Mouse (Mus musculus) embryonic facial prominence, embryonic 14.5 days (tissue): Measurements from ENCODE around the gene Slfn14. TPM values are rescaled to one million over a fixed set of nuclear protein-coding genes. Genes with fewer than 3 reads are reported as not detected.
"Not testable (repeated sequence)": the region's sequence is repeated elsewhere in the genome, so short reads cannot be mapped to it uniquely, and the experiment has no call there.

ENCODE experiments used
- ATAC-seq: fragments of 200-750 bp; cut with Nextera tagmentation; 2 replicates; pipeline ENCODE4 v1.8.0; 2017; ENCODE audit warnings: low read depth, moderate number of reproducible peaks, moderate TSS enrichment
- DNase-seq: peaks from one replicate; pipeline ENCODE4 v3.0.0-alpha.2; 2015; ENCODE audit warnings: low spot score
- H3K27ac ChIP-seq: fragments of 300-500 bp; sonication (generic); replicated peaks from 2 replicates; pipeline ENCODE4 v1.5.1; 2014; ENCODE audit warnings: low read depth, mild to moderate bottlenecking, low read length, moderate library complexity
- H3K27me3 ChIP-seq: fragments of 300-500 bp; sonication (generic); replicated peaks from 2 replicates; pipeline ENCODE4 v1.6.1; 2014; ENCODE audit warnings: low read length; ENCODE audit not compliant: control insufficient read depth, insufficient read depth
- H3K36me3 ChIP-seq: fragments of 300-500 bp; sonication (generic); 2 replicates; pipeline ENCODE4 v1.6.1; 2014; ENCODE audit warnings: low read length, mixed read lengths; ENCODE audit not compliant: control insufficient read depth, insufficient read depth
- H3K4me1 ChIP-seq: fragments of 300-500 bp; sonication (generic); 2 replicates; pipeline ENCODE4 v1.6.1; 2014; ENCODE audit warnings: antibody characterized with exemption, low read length; ENCODE audit not compliant: control insufficient read depth, insufficient read depth
- H3K4me2 ChIP-seq: fragments of 300-500 bp; sonication (generic); 2 replicates; pipeline ENCODE4 v1.6.1; 2014; ENCODE audit warnings: low read depth, mild to moderate bottlenecking, low read length, moderate library complexity, mixed read lengths
- H3K4me3 ChIP-seq: fragments of 300-500 bp; sonication (generic); 2 replicates; pipeline ENCODE4 v1.5.1; 2014; ENCODE audit warnings: low read depth, mild to moderate bottlenecking, low read length
- H3K9ac ChIP-seq: fragments of 300-500 bp; sonication (generic); 2 replicates; pipeline ENCODE4 v1.6.1; 2014; ENCODE audit warnings: low read depth, mild to moderate bottlenecking, low read length, moderate library complexity, mixed read lengths
- H3K9me3 ChIP-seq: fragments of 300-500 bp; sonication (generic); 2 replicates; pipeline ENCODE4 v1.6.1; 2016; ENCODE audit warnings: low read length; ENCODE audit not compliant: control insufficient read depth
- WGBS: fragments of 180-500 bp; shearing (Covaris S2); extraction: QIAGEN DNeasy Blood & Tissue Kit; methylation state at CpG from one replicate; pipeline ENCODE4 v1.1.7; 2014; 5-methylcytosine and 5-hydroxymethylcytosine counted together
- polyA plus RNA-seq: library from polyadenylated mRNA; unstranded; fragments of >200 nt; fragmentation: Nextera tagmentation; extraction: Ambion mirVana; gene quantifications from 2 replicates; pipeline ENCODE4 v1.2.1, GENCODE M21; 2014

Gene Slfn14
- polyA plus RNA-seq, 1 experiment from 2014 or later, result 0.22 TPM

- Histone ChIP-seq H3K9me3 (no peaks in the 10 kb centered on the region), H3K27me3 (no peaks in the 10 kb centered on the region), H3K4me2 (peak overlapping the region; percentile 67; the same call in 1 of the 2 replicates), H3K36me3 (no peaks in the 10 kb centered on the region), H3K4me1 (no peaks in the 10 kb centered on the region), H3K4me3 (no peak overlapping the region), H3K27ac (no peak overlapping the region), H3K9ac (no peak overlapping the region)
- peak; percentile 9 for DNase-seq
- 19% methylated on average over 2 of the region's 2 CpGs for WGBS
- ATAC-seq, result 0 out of 2 replicates have a peak, but pooled peaks have one; percentile 0
Observed at GRCm38 (mm10) chr11:83271951-83272843, 14.3 kb downstream of the Slfn14 start.

GRCm38 (mm10) chr11:83271151-83271950 is 15.2 kb downstream of the Slfn14 start:
- ATAC-seq, result peak; percentile 95
- Histone ChIP-seq H3K36me3 (no peaks in the 10 kb centered on the region), H3K4me3 (peak overlapping the region; percentile 58)

GRCm38 (mm10) chr11:83270842-83271150 is 15.7 kb downstream of the Slfn14 start:
- no peak overlapping the region for H3K27ac ChIP-seq
- peak overlapping the region; percentile 69 for H3K9ac ChIP-seq
- no peaks in the 10 kb centered on the region for H3K4me1 ChIP-seq
- 0% methylated on average over 6 of the region's 6 CpGs for WGBS
- H3K4me2 ChIP-seq, result peak overlapping the region; percentile 67
- no peaks in the 10 kb centered on the region for H3K27me3 ChIP-seq
- ATAC-seq (peak; percentile 48), DNase-seq (no peak)
- H3K4me3 ChIP-seq, result peak overlapping the region; percentile 58
- no peaks in the 10 kb centered on the region for H3K36me3 ChIP-seq
- H3K9me3 ChIP-seq, result no peaks in the 10 kb centered on the region

More at GRCm38 (mm10) chr11:83271151-83271950, 15.2 kb downstream of the Slfn14 start:
- H3K27ac ChIP-seq, result peak overlapping the region; percentile 90
- peak overlapping the region; percentile 69 for H3K9ac ChIP-seq
- H3K4me2 ChIP-seq, result peak overlapping the region; percentile 67
- no peaks in the 10 kb centered on the region for H3K4me1 ChIP-seq
- H3K27me3 ChIP-seq, result no peaks in the 10 kb centered on the region
- DNase-seq, result peak; percentile 95
- WGBS, result under 1% methylated on average over 24 of the region's 26 CpGs
- no peaks in the 10 kb centered on the region for H3K9me3 ChIP-seq

GRCm38 (mm10) chr11:83263146-83263545 is 23.4 kb downstream of the Slfn14 start:
- WGBS, result 57% methylated on average over 3 of the region's 3 CpGs
- peak; percentile 12 for DNase-seq

GRCm38 (mm10) chr11:83262673-83263072 is 23.9 kb downstream of the Slfn14 start:
- Histone ChIP-seq H3K9me3 (no peaks in the 10 kb centered on the region), H3K4me2 (no peak overlapping the region), H3K27ac (no peak overlapping the region), H3K4me3 (no peak overlapping the region), H3K27me3 (no peaks in the 10 kb centered on the region), H3K9ac (no peak overlapping the region), H3K4me1 (no peaks in the 10 kb centered on the region), H3K36me3 (no peaks in the 10 kb centered on the region)
- ATAC-seq (no peak), DNase-seq (no peak)
- WGBS, result 96% methylated on average over 1 of the region's 1 CpGs

More at GRCm38 (mm10) chr11:83263146-83263545, 23.4 kb downstream of the Slfn14 start:
- H3K4me1 ChIP-seq, result no peaks in the 10 kb centered on the region
- no peak overlapping the region for H3K4me3 ChIP-seq
- H3K9ac ChIP-seq, result no peak overlapping the region
- no peaks in the 10 kb centered on the region for H3K27me3 ChIP-seq
- H3K9me3 ChIP-seq, result no peaks in the 10 kb centered on the region
- H3K36me3 ChIP-seq, result no peaks in the 10 kb centered on the region
- no peak for ATAC-seq
- no peak overlapping the region for H3K27ac ChIP-seq
- no peak overlapping the region for H3K4me2 ChIP-seq

- H3K9me3 ChIP-seq, H3K36me3 ChIP-seq, H3K9ac ChIP-seq, H3K4me2 ChIP-seq, ATAC-seq, H3K27me3 ChIP-seq, H3K4me3 ChIP-seq, H3K4me1 ChIP-seq, DNase-seq, H3K27ac ChIP-seq: not testable (repeated sequence)
- WGBS, result 71% methylated on average over 5 of the region's 5 CpGs
Observed at GRCm38 (mm10) chr11:83257211-83257610, 29.3 kb downstream of the Slfn14 start.

- Histone ChIP-seq H3K4me3 (no peak overlapping the region), H3K27ac (no peak overlapping the region), H3K9ac (no peak overlapping the region), H3K9me3 (no peaks in the 10 kb centered on the region), H3K4me1 (no peaks in the 10 kb centered on the region), H3K27me3 (no peaks in the 10 kb centered on the region), H3K36me3 (no peaks in the 10 kb centered on the region), H3K4me2 (no peak overlapping the region)
- DNase-seq, result no peak
- no peak for ATAC-seq
- 16% methylated on average over 2 of the region's 2 CpGs for WGBS
Observed at GRCm38 (mm10) chr11:83239811-83240210, 46.7 kb downstream of the Slfn14 start.

- Histone ChIP-seq H3K4me1 (no peaks in the 10 kb centered on the region), H3K9ac (no peak overlapping the region), H3K4me2 (no peak overlapping the region), H3K4me3 (no peak overlapping the region), H3K27ac (no peak overlapping the region), H3K9me3 (no peaks in the 10 kb centered on the region), H3K27me3 (no peaks in the 10 kb centered on the region), H3K36me3 (no peaks in the 10 kb centered on the region)
- ATAC-seq (no peak), DNase-seq (no peak)
- 91% methylated on average over 2 of the region's 2 CpGs for WGBS
Observed at GRCm38 (mm10) chr11:83238389-83238788, 48.1 kb downstream of the Slfn14 start.
